Mouse (Mus musculus): ENCODE data around the gene Gm17364.
"Not testable (repeated sequence)": the region's sequence is repeated elsewhere in the genome, so short reads cannot be mapped to it uniquely, and the experiment has no call there.

Gene Gm17364

DNA sequence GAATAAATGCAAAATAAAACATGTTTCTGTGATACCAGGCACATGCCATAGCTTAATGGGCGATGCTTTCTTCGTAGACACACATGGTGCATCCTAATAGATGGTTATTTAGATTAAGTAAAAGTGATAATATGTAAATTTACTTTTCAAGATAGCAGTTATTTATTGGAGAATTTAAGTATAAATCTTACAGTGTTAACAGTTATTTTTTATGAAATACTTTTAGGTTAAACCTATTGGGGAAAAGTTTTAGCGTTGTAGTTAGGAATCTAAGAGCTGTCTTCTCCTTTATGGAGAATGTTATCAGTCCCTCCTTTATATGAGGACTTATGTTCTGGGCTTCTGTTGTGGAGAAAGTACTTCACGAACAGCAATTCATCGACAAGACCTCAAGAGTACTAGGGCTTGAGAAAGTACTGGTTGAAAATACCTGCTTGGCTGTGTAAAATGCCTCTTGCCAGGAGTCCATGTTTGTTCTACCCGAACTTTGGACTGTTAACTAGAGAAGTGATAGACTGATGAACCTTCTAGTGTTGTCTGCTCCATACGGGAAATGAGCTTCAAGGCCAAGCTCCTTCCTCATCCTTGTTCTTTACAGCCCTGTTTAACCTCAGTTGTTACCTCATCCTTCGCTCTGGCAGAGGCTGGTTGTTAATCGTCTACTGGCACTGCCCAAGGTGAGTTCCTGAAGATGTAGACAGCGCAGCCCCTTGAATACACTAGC is at the start of gene Gm17364:
Gene Gm17364, minus strand, starts transcription at position 51 of the 724 bp plus-strand sequence.
- DNase-seq (ENCODE audit: low read depth) = no peak

DNA sequence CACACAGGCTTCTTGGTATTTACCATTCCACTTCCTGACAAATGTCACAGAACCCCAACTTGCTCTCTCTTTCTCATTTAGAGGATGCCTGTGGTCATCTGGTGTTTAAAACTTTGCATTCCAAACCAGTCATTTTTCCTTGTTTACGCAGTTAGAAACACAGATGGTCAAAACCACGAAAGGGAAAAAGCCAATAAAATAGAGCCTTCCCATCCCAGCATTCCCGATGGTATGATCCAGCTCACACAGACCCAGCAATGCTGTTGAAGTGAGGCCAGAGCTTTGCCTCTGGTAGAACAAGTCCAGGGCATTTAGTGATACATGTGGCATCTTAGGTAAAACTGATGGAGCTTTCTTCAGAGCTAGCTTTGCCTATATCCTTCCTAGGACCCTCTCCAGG is 47.7 kb upstream of the Gm17364 start:
- no peak for DNase-seq (ENCODE audit: low read depth)

DNA sequence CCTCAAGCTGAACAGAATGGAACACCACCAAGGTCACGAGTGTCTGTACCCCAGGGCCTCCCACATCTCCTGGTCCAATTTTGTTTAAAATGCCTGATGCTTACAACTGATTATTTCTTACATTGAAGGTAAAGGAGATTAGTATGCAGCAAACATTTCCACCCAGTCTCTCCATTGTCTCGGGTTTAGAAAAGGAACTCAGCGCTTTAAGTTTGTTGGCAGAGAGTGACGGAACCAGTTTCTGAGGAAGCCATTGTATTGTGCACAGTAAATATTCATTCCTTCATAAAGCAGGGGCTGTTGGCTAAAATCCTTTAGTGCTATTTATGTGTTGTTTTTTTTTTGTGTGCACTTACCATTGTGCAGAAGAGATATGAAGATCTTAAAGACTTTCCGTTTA is 47.0 kb upstream of the Gm17364 start:
- no peak for DNase-seq (ENCODE audit: low read depth)

DNA sequence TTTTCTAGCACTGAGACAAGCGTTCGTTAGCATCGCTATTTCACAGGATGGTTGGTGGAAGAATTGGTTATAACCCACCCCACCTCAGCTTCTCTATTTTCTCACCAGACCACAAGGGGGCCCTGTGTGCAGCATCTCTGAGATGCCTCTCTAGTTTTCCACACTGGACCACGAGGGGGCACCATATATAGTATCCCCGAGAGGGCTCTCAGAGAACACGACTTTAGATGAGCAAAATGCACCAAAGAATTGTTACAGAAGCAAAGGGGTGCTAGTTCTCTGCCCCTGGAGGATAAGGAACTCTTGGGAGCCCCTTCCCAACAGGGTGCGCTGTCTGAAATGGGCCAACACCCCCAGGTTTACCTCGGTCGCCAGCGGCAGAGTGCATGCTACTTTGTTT is 28.9 kb upstream of the Gm17364 start:
- peak; percentile 76 for DNase-seq (ENCODE audit: low read depth)

DNA sequence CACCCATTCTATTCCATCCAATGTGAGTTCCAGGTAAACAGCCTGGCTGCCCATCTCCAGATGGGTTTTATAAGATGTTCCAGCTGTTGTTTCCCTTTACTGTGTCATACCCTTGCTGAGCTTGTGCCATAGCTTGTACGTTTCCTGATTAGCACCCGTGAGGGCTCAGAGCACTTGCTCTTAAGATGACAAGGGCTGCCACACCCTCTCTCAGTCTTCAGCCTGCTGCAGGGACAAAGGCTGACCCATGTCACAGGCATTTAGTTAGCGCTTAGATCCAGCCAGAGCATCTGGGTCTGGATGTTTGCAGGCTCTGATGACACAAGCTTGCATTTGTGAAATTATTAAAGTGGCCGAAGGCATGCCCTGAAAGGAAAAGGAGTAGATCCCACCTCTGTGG is 26.3 kb upstream of the Gm17364 start:
- DNase-seq (ENCODE audit: low read depth) = no peak

DNA sequence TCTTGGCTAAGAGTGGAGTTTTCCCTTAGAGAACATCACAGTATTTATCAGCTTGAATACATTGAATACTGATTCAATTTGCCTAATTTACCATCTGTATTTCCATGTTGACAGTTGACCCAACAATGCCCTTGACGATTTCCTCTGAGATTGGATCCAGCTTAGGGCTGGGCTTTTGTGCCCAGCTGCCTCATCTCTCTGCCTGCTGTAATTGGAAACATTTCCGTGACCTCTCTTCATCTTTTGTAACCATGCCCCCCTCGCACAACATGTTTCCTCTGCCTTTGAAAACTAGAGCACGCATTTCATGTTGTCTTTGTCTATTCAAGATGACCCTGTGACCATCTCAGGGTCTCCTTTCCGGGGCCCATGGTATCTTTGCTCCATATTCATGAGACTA is 25.2 kb upstream of the Gm17364 start:
- DNase-seq (ENCODE audit: low read depth) = no peak

DNA sequence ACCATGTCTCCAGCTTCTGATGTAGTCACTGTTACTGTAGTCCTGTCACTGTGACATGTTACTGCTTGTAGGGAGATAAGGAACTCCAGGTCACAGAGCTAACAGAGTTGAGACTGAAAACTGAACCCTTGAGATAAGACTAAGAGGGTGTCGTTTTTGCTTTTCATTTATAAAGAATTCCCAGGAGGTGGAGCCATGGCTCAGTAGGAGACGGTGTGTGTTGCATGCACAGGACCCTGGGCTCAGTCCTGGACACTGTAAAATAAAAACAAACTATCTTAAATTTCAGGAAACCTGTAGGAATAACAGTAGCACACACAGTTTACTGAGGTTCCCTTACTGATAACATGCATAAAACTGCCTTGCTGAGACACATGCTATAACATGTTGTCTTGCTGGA is 24.8 kb upstream of the Gm17364 start:
- DNase-seq (ENCODE audit: low read depth) = no peak

DNA sequence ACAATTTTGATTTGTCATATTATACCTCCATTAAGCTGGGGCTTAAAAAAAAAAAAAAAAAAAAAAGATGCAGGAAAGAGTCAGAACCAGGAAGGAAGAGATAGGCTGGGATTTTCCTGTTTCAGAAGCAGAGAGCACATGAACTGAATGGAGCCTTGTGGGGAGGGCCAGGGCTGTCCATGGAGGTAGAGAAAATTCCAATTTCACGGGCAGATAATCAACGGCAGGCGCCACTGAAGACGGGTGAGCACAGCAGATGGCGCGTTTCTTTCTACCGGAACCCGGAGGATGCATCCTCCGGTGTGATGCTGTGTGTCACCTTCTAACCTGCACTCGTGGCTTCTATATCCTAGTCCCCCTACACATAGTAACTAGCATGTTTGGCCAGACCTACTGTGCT is 22.6 kb upstream of the Gm17364 start:
- no peak for DNase-seq (ENCODE audit: low read depth)

DNA sequence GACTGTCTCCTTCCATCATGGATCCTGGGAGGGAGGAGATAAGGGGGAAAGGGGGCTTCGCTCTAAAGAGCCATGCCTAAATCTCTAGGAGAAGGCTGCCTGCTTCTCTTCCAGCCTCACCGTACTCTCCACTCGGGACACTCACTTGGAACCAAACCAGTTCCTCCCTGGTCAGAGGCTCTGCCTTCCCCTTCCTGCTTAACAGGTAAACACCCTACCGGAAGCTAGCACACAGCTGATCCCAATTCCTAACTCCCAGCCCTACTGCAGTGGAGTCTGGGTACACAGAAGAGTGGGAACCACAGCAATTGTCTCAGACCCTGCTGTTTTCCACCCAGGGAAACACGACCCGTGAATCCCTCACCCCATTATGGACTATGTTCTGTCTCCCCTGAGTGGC is 22.1 kb upstream of the Gm17364 start:
- DNase-seq (ENCODE audit: low read depth) = no peak

DNA sequence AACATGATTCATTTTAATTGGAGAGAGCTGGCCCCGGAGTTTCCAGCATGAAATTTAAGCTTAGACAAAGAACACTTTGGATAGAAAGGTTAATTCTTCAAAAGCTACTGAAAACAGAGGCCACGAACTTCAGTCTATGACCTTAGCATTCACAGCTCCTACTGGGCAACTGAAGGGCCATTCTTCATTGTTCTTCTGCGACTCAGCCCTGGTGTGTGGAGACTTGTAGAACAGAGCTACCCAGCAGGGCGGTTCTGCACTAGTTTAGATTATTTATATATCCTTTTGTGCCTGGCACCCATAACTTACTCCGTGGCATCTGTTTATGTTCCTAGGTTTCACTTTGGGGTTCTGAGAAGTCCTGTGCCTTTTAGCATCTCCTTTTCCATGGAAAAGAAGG is 19.8 kb upstream of the Gm17364 start:
- no peak for DNase-seq (ENCODE audit: low read depth)

DNA sequence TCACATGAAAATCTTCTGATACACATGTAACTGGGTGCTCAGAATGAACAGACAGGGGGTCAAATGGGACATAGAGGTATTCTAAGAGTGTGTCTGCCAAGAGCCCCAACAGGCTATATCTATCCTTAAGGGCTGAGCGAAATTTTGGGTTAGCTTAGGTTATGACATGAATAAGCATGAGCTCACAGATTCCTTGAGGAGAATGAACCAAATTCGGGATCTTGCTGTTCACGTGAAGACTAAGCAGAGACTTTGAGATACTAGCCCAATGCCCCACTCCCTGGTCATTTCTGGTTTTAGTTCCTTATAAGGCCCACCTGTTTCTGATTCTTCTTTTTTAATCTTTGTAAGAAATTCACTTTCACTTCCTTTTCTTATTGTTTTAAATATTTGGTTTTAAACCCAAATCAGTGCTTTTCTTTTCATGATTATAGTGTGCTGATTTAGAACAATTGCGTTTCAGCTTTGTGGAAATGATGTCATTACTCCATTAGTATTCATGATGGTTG is 17.7 kb upstream of the Gm17364 start:
- no peak for DNase-seq (ENCODE audit: low read depth)

DNA sequence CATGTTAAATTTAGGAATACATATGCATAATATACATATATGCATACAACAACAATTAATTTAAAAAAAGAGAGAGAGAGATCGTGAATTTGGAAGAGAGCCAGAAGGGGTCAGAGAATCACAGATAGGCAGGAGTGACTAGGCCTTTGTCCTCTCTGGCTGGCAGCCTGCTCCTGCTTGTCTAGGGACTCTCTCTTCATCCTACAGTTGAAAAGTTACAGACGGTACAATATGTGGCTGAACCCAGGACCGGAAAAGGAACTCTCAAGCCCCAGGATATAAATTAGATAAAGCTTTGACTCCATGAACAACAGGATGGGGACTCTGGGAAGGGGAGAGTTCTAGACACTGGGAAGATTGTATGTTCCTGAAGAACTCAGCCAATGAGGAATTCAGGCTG is 12.5 kb upstream of the Gm17364 start:
- DNase-seq (ENCODE audit: low read depth) = no peak

DNA sequence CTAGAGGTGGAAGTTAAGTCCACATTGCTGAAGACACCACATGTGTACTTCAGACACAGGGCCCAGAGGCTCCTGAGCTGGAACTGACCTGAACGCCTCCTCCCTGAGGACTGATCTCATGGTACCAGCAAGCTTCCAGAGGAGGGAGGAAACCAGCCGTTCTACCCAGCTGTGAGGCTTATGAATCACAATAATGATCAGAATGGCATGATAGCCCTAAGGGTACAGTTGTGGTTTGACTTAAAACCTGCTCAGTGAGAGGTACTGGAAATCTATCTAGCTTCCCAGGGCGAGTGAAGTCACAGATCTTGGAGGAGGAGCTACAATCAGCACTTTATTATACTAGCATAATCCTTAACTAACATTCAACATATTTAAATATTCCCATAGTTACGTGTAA is 11.7 kb upstream of the Gm17364 start:
- no peak for DNase-seq (ENCODE audit: low read depth)

DNA sequence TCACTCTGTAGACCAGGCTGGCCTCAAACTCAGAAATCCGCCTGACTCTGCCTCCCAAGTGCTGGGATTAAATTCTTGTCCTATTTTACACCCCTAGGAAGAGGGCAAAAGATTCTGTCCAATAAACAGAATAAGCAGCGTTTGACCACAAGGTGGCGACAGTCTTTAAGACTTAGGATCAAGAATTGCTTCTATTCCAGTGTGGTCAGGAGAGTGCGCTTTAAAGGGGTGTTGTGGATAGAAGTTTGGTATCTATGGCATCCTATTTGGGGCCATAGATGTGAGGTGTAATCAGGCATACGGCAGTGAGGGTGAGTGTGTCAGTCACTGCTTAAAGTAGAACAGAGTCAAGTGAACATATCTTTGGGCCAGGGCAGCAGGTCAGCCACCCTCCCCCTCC is 9.5 kb upstream of the Gm17364 start:
- DNase-seq (ENCODE audit: low read depth) = peak; percentile 75

DNA sequence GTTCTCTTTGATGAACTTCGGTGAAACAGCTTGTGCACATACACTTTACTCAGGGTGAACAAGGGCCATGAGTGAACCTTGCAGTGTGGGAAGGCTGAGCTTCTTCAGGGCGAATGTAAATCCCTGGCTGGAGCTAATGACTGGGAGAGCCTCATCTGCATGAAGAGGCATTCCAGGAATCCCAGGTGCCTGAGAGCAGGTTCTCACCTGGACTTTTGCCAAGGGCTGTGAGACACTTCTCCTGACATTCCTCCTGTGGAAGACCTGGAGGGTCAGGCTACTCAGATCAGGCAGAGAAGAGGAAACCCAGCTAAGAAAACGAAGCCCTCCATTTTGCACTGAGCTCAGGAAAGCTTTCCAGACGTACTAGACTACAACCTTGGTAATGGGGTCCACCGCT is 6.9 kb upstream of the Gm17364 start:
- no peak for DNase-seq (ENCODE audit: low read depth)

DNA sequence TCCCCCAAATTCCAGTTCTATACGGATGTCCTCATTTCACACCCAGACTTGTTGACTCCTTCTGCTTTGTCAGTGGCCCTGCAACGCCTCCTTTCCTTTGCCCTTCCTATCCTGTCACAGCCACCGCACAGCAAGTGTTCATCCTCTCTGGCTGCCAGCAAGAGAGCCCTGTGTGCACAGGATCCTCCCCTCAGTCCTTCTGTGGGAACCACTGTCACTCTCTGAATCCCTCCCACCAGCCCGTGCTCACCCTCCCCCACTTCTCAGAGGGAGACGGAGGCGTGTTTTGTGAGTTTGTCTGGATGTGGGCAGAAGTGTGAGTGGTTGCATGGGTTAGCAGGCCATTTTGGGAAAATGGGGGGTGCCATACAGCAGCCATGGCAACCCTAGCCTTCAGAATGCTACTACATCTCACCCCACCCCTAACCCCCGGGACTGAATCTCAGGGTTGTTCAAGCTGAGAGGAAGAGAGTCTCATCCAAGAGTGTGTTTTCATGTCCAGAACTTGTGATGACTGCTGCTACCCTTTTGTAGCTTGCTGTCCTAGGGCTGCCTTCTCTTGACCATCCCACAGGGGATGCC is 5.9 kb downstream of the Gm17364 start:
- DNase-seq (ENCODE audit: low read depth) = no peak

DNA sequence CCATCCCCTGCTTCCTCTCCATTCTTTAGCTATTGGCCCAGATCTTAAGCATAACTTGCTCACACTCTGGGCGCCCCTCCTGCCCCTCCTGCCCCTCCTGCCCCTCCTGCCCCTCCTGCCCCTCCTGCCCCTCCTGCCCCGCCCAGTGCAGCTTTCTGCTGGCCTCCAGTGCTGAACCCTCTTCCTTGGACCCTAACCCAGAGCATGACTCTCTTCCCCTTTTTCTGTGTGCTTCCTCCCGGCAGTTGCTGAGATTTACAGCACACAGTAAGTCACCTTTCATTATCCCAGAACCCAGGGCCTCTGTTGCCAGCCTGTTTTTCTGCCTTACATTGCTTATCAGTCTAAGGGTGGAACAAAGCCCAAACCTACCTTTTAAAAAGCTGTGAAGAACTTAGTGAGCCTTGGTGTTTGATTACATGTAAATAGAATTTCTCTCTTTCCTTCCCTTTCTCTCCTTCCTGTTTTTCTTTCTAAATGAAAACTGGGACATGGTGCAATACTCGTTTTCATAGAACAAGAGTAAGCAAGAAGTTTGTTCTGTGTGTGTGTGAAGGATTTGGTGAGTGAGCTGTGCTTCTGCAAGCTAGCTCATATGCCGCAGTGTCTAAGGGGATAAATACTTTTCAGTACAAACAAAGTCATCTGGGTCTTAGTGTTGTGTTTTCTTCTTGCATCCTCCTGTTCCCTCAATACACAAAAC is 10.3 kb downstream of the Gm17364 start:
- no peak for DNase-seq (ENCODE audit: low read depth)

DNA sequence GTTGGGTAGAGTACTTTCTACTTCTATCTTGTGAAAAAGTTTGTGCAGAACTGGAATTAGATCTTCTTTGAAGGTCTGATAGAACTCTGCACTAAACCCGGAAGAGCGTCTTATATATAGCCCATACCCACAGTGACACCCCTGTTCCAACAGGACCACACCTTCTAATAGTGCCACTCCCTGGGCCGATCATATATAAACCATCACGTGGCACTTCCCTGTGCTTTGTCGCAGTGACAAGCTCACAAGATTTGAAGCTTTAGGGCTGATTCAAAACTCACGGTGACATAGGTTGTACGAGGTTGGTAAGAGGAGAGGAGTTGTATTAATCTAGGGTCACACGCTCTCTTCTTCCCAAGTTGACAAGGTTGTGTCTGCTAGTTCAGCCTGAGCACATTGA is 12.2 kb downstream of the Gm17364 start:
- DNase-seq (ENCODE audit: low read depth) = not testable (repeated sequence)

DNA sequence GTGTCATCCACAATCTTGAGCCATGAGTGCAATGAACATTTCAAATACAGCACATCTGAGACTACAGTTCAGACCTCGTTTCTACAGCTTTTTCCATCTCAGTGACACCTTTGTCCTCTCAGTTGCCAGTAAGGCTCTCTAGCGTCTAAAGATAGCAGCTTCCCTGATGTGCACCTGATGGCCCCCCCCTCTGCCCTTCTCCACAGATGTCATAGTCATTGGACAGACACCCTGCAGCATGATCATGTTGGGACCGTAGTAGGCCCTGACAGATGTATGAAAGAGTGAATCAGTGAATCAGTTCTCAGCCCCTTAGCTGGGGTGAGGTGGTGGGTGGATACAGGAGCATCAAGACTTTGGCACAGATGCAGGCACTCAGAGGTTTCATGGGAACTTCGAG is 15.9 kb downstream of the Gm17364 start:
- DNase-seq (ENCODE audit: low read depth) = no peak

DNA sequence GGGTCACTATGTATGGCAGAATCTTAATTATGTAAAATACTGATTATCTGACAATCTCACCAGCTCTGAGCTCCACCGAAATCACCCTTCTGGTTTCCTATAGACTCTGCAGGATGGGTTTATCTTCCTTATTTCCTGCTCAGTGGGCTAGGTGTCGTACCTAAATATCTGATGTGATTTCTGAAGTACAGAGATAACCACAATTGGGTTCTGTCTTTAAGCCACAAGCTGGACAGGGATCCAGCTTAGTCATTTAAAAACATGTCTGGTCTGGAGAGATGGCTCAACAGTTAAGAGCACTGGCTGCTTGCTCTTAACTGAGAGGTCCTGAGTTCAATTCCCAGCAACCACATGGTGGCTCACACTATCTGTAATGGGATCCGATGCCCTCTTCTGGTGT is 16.8 kb downstream of the Gm17364 start:
- DNase-seq (ENCODE audit: low read depth) = no peak

DNA sequence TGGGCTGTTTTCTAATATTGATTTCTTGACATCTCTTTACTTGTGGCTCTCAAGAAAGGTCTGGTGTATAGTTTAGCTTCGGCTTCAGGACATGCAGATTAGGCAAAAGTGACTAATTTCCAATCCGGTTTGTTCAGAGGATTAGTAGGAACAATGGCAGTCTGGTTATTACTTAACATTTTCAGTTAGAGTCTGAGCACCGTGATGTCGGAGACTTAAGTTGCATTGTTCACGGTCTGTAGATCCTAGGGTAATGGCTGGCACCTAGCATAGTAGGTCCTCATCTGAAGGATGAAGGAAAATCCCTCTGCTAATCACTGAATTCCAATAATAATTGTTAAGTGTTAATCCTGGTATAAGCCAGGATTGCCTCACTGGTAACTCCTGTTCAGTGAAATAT is 17.7 kb downstream of the Gm17364 start:
- DNase-seq (ENCODE audit: low read depth) = no peak

DNA sequence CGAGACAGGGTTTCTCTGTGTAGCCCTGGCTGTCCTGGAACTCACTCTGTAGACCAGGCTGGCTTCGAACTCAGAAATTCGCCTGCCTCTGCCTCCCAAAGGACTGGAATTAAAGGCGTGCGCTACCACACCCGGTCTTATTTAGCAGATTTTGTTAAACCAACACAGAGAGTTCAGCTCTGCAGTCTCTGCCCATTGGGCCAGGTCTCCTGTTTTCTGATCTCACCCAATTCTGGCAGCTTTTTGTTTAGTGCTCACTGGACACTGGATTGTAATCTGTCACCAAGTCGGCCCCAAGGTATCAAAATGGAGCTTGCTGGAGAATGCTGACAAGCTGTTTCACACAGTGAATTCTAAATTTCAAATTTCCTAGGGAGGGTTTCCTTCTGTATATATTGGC is 21.0 kb downstream of the Gm17364 start:
- no peak for DNase-seq (ENCODE audit: low read depth)

DNA sequence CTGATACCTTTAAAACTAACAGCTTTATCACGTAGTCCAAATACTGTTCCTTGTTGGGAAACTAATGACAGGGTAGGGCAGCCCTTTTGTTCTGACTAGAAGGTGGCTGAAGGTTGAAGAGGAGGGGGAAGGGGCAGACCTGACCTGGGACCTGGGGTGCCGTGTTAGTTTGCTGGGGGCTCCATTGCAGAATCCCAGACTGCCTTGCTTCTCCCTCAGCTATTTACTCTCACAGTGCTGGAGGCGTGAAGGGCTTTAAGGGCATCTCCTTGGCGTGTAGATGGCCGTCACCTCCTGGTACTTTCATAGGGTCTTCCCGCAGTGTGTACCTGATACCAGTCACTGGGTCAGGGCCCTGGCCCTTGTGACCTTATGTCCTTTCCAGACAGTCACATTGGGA is 21.6 kb downstream of the Gm17364 start:
- no peak for DNase-seq (ENCODE audit: low read depth)
